Mouse (Mus musculus): ENCODE measurements around the gene Rpia. TPM values are rescaled to one million over a fixed set of nuclear protein-coding genes. Genes with fewer than 3 reads are reported as not detected.

Rpia gene
- total RNA-seq, 1 experiment from 2014 or later = 143 TPM

Other genes starting within 250 kb of the Rpia start
- gene Eif2ak3, start 52.3 kb upstream of the Rpia start, total RNA-seq (2017) = 14.5 and 15.1 TPM in 2 replicates
- not detected in 2 replicates for gene Tex37, start 126.7 kb upstream of the Rpia start, total RNA-seq (2017)
- not detected in 2 replicates for gene Foxi3, start 164.3 kb upstream of the Rpia start, total RNA-seq (2017)

All from common myeloid progenitor, adult 5-6 weeks (primary cell).